Mouse (Mus musculus): ENCODE data around the gene Fbxo34. TPM values are rescaled to one million over a fixed set of nuclear protein-coding genes. Genes with fewer than 3 reads are reported as not detected.
"Not testable (repeated sequence)": the region's sequence is repeated elsewhere in the genome, so short reads cannot be mapped to it uniquely, and the experiment has no call there.

The Fbxo34 gene
- 19.1 and 21.1 TPM in 2 replicates for polyA plus RNA-seq (2011; ENCODE audit: insufficient read depth, insufficient read length, low replicate concordance, missing spikeins)

- H3K27ac ChIP-seq (ENCODE audit: control insufficient read depth, insufficient read depth, low read depth, low read length, poor library complexity); H3K4me3 ChIP-seq (replicated peaks; ENCODE audit: control insufficient read depth, low read depth, low read length); H3K4me1 ChIP-seq (ENCODE audit: control insufficient read depth, insufficient read depth, low read length): not testable (repeated sequence)
- WGBS, result 89% methylated on average over 3 of the region's 5 CpGs
Measured at GRCm38 (mm10) chr14:47450121-47450520, at the start of gene Fbxo34. Fbxo34 (plus strand) TSS chr14:47450421.

- TF ChIP-seq POLR2A (IDR thresholded peaks at IDR 0.05; ENCODE audit: borderline replicate concordance, control insufficient read depth, low read depth, low read length) (no peak), CTCF (IDR thresholded peaks at IDR 0.05; ENCODE audit: control insufficient read depth, insufficient read depth, low read length) (no peak)
- WGBS, result 94% methylated on average over 8 of the region's 8 CpGs
Measured at GRCm38 (mm10) chr14:47402735-47403134, 47.5 kb upstream of the Fbxo34 start.

GRCm38 (mm10) chr14:47406000-47406399, 44.2 kb upstream of the Fbxo34 start:
- Histone ChIP-seq H3K27ac (ENCODE audit: control insufficient read depth, insufficient read depth, low read depth, low read length, poor library complexity) (no peak overlapping the region), H3K4me1 (ENCODE audit: control insufficient read depth, insufficient read depth, low read length) (no peaks in the 10 kb centered on the region), H3K4me3 (replicated peaks; ENCODE audit: control insufficient read depth, low read depth, low read length) (no peak overlapping the region)
- 91% methylated on average over 9 of the region's 9 CpGs for WGBS
- no peak for TF ChIP-seq CTCF (IDR thresholded peaks at IDR 0.05; ENCODE audit: control insufficient read depth, insufficient read depth, low read length)
- TF ChIP-seq POLR2A (IDR thresholded peaks at IDR 0.05; ENCODE audit: borderline replicate concordance, control insufficient read depth, low read depth, low read length), result no peak

More at GRCm38 (mm10) chr14:47402735-47403134, 47.5 kb upstream of the Fbxo34 start:
- Histone ChIP-seq H3K4me3 (replicated peaks; ENCODE audit: control insufficient read depth, low read depth, low read length) (no peak overlapping the region), H3K4me1 (ENCODE audit: control insufficient read depth, insufficient read depth, low read length) (no peaks in the 10 kb centered on the region), H3K27ac (ENCODE audit: control insufficient read depth, insufficient read depth, low read depth, low read length, poor library complexity) (no peak overlapping the region)

- TF ChIP-seq CTCF (IDR thresholded peaks at IDR 0.05; ENCODE audit: control insufficient read depth, insufficient read depth, low read length) (no peak), POLR2A (IDR thresholded peaks at IDR 0.05; ENCODE audit: borderline replicate concordance, control insufficient read depth, low read depth, low read length) (no peak)
- WGBS, result 29% methylated on average over 3 of the region's 3 CpGs
- H3K27ac ChIP-seq (ENCODE audit: control insufficient read depth, insufficient read depth, low read depth, low read length, poor library complexity), result no peak overlapping the region
Measured at GRCm38 (mm10) chr14:47417346-47417745, 32.9 kb upstream of the Fbxo34 start.

GRCm38 (mm10) chr14:47417775-47418665, 32.2 kb upstream of the Fbxo34 start, which contains the start of gene Dlgap5:
Dlgap5 (minus strand) TSS chr14:47418407.
- WGBS, result 2% methylated on average over 36 of the region's 36 CpGs
- H3K27ac ChIP-seq (ENCODE audit: control insufficient read depth, insufficient read depth, low read depth, low read length, poor library complexity), result peak within 1 kb of the TSS; percentile 43
- peak within 1 kb of the TSS; percentile 91 for H3K4me3 ChIP-seq (replicated peaks; ENCODE audit: control insufficient read depth, low read depth, low read length)
- no peaks in the 10 kb centered on the region; the same call in 1 of the 2 replicates for H3K4me1 ChIP-seq (ENCODE audit: control insufficient read depth, insufficient read depth, low read length)
- 0 out of 2 replicates have a peak, but pooled peaks have one; percentile 17 for TF ChIP-seq CTCF (IDR thresholded peaks at IDR 0.05; ENCODE audit: control insufficient read depth, insufficient read depth, low read length)
- peak; percentile 68; the same call in 1 of the 2 replicates for TF ChIP-seq POLR2A (IDR thresholded peaks at IDR 0.05; ENCODE audit: borderline replicate concordance, control insufficient read depth, low read depth, low read length)

More at GRCm38 (mm10) chr14:47417346-47417745, 32.9 kb upstream of the Fbxo34 start:
- no peaks in the 10 kb centered on the region; the same call in 1 of the 2 replicates for H3K4me1 ChIP-seq (ENCODE audit: control insufficient read depth, insufficient read depth, low read length)
- peak overlapping the region; percentile 91 for H3K4me3 ChIP-seq (replicated peaks; ENCODE audit: control insufficient read depth, low read depth, low read length)

- peak overlapping the region; percentile 43; the same call in 1 of the 2 replicates for H3K27ac ChIP-seq (ENCODE audit: control insufficient read depth, insufficient read depth, low read depth, low read length, poor library complexity)
- H3K4me1 ChIP-seq (ENCODE audit: control insufficient read depth, insufficient read depth, low read length), result no peaks in the 10 kb centered on the region; the same call in 1 of the 2 replicates
- WGBS, result 51% methylated on average over 5 of the region's 5 CpGs
- peak overlapping the region; percentile 75 for H3K4me3 ChIP-seq (replicated peaks; ENCODE audit: control insufficient read depth, low read depth, low read length)
- no peak for TF ChIP-seq CTCF (IDR thresholded peaks at IDR 0.05; ENCODE audit: control insufficient read depth, insufficient read depth, low read length)
Measured at GRCm38 (mm10) chr14:47418666-47418991, 31.6 kb upstream of the Fbxo34 start.

- H3K4me1 ChIP-seq (ENCODE audit: control insufficient read depth, insufficient read depth, low read length), result no peaks in the 10 kb centered on the region; the same call in 1 of the 2 replicates
- 71% methylated on average over 9 of the region's 9 CpGs for WGBS
- no peak overlapping the region for H3K27ac ChIP-seq (ENCODE audit: control insufficient read depth, insufficient read depth, low read depth, low read length, poor library complexity)
- TF ChIP-seq CTCF (IDR thresholded peaks at IDR 0.05; ENCODE audit: control insufficient read depth, insufficient read depth, low read length), result no peak
- TF ChIP-seq POLR2A (IDR thresholded peaks at IDR 0.05; ENCODE audit: borderline replicate concordance, control insufficient read depth, low read depth, low read length), result no peak
- H3K4me3 ChIP-seq (replicated peaks; ENCODE audit: control insufficient read depth, low read depth, low read length), result no peak overlapping the region
Measured at GRCm38 (mm10) chr14:47419034-47419625, 31.1 kb upstream of the Fbxo34 start.

- Histone ChIP-seq H3K27ac (ENCODE audit: control insufficient read depth, insufficient read depth, low read depth, low read length, poor library complexity) (no peak overlapping the region), H3K4me3 (replicated peaks; ENCODE audit: control insufficient read depth, low read depth, low read length) (no peak overlapping the region), H3K4me1 (ENCODE audit: control insufficient read depth, insufficient read depth, low read length) (no peaks in the 10 kb centered on the region; the same call in 1 of the 2 replicates)
- 92% methylated on average over 24 of the region's 24 CpGs for WGBS
- TF ChIP-seq CTCF (IDR thresholded peaks at IDR 0.05; ENCODE audit: control insufficient read depth, insufficient read depth, low read length) (no peak), POLR2A (IDR thresholded peaks at IDR 0.05; ENCODE audit: borderline replicate concordance, control insufficient read depth, low read depth, low read length) (no peak)
Measured at GRCm38 (mm10) chr14:47419723-47420276, 30.4 kb upstream of the Fbxo34 start.
